Mouse (Mus musculus): Measurements from ENCODE around the gene Tiam2.

GRCm38 (mm10) chr17:3407051-3407450 is 80.7 kb downstream of the Tiam2 start:
- TF ChIP-seq CTCF (conservative IDR thresholded peaks at IDR 0.05; ENCODE audit: insufficient read depth, insufficient read length, low read depth, low read length) (no peak), POLR2A (IDR thresholded peaks at IDR 0.05; ENCODE audit: low read depth, low read length) (no peak)

Measured in kidney, adult 2 months (tissue).